Mouse (Mus musculus): ENCODE measurements around the gene Spata31d1a. TPM values are rescaled to one million over a fixed set of nuclear protein-coding genes. Genes with fewer than 3 reads are reported as not detected.
"Not testable (repeated sequence)": the region's sequence is repeated elsewhere in the genome, so short reads cannot be mapped to it uniquely, and the experiment has no call there.

The Spata31d1a gene
- polyA plus RNA-seq, 1 experiment from 2014 or later = not detected

- ATAC-seq (replicated peaks; ENCODE audit: low FRiP score, low read depth) (peak; percentile 86), DNase-seq (ENCODE audit: low spot score) (peak; percentile 94)
- peak; percentile 97 for TF ChIP-seq CTCF (IDR thresholded peaks at IDR 0.05; ENCODE audit: low read depth)
- Histone ChIP-seq H3K4me1 (replicated peaks; ENCODE audit: insufficient read depth, low read length) (peaks cover 5% of the 10 kb centered on the region; the same call in 1 of the 2 replicates), H3K27me3 (ENCODE audit: insufficient read depth, low read length) (no peaks in the 10 kb centered on the region), H3K9ac (ENCODE audit: low read depth, low read length) (no peak overlapping the region), H3K36me3 (ENCODE audit: insufficient read depth, low read length) (no peaks in the 10 kb centered on the region), H3K27ac (no peak overlapping the region), H3K4me3 (replicated peaks; ENCODE audit: low read depth, low read length) (no peak overlapping the region), H3K4me2 (ENCODE audit: low read length) (no peak overlapping the region), H3K9me3 (replicated peaks; ENCODE audit: low read length) (no peaks in the 10 kb centered on the region)
- 24% methylated on average over 7 of the region's 7 CpGs for WGBS
These were observed 18.4 kb upstream of the Spata31d1a start for GRCm38 (mm10) chr13:59728378-59729093.

- H3K4me3 ChIP-seq (replicated peaks; ENCODE audit: low read depth, low read length) = no peak overlapping the region
These were observed 16.2 kb upstream of the Spata31d1a start for GRCm38 (mm10) chr13:59726139-59726867.

GRCm38 (mm10) chr13:59722089-59722488 lies 12.0 kb upstream of the Spata31d1a start:
- not testable (repeated sequence) for H3K36me3 ChIP-seq (ENCODE audit: insufficient read depth, low read length); H3K4me2 ChIP-seq (ENCODE audit: low read length); H3K9ac ChIP-seq (ENCODE audit: low read depth, low read length); H3K27ac ChIP-seq; H3K27me3 ChIP-seq (ENCODE audit: insufficient read depth, low read length); DNase-seq (ENCODE audit: low spot score); H3K4me3 ChIP-seq (replicated peaks; ENCODE audit: low read depth, low read length); ATAC-seq (replicated peaks; ENCODE audit: low FRiP score, low read depth); H3K9me3 ChIP-seq (replicated peaks; ENCODE audit: low read length); H3K4me1 ChIP-seq (replicated peaks; ENCODE audit: insufficient read depth, low read length)
- WGBS = 92% methylated on average over 1 of the region's 1 CpGs

More at GRCm38 (mm10) chr13:59726139-59726867, 16.2 kb upstream of the Spata31d1a start:
- Histone ChIP-seq H3K4me2 (ENCODE audit: low read length) (peak overlapping the region; percentile 34), H3K4me1 (replicated peaks; ENCODE audit: insufficient read depth, low read length) (peaks cover 5% of the 10 kb centered on the region; the same call in 1 of the 2 replicates), H3K27me3 (ENCODE audit: insufficient read depth, low read length) (no peaks in the 10 kb centered on the region), H3K27ac (no peak overlapping the region), H3K36me3 (ENCODE audit: insufficient read depth, low read length) (no peaks in the 10 kb centered on the region), H3K9me3 (replicated peaks; ENCODE audit: low read length) (no peaks in the 10 kb centered on the region), H3K9ac (ENCODE audit: low read depth, low read length) (no peak overlapping the region)
- ATAC-seq (replicated peaks; ENCODE audit: low FRiP score, low read depth) (no peak), DNase-seq (ENCODE audit: low spot score) (no peak)
- WGBS = 33% methylated on average over 29 of the region's 29 CpGs
- no peak for TF ChIP-seq CTCF (IDR thresholded peaks at IDR 0.05; ENCODE audit: low read depth)

GRCm38 (mm10) chr13:59719475-59719874 lies 9.3 kb upstream of the Spata31d1a start:
- H3K9me3 ChIP-seq (replicated peaks; ENCODE audit: low read length) = no peaks in the 10 kb centered on the region
- H3K4me3 ChIP-seq (replicated peaks; ENCODE audit: low read depth, low read length) = no peak overlapping the region
- no peak for ATAC-seq (replicated peaks; ENCODE audit: low FRiP score, low read depth)
- no peaks in the 10 kb centered on the region for H3K27me3 ChIP-seq (ENCODE audit: insufficient read depth, low read length)
- H3K9ac ChIP-seq (ENCODE audit: low read depth, low read length) = no peak overlapping the region
- WGBS = 76% methylated on average over 1 of the region's 1 CpGs
- 0 out of 2 replicates have a peak overlapping the region, but pooled peaks have one; percentile 5 for H3K4me2 ChIP-seq (ENCODE audit: low read length)
- no peaks in the 10 kb centered on the region for H3K4me1 ChIP-seq (replicated peaks; ENCODE audit: insufficient read depth, low read length)
- TF ChIP-seq CTCF (IDR thresholded peaks at IDR 0.05; ENCODE audit: low read depth) = no peak
- no peak for DNase-seq (ENCODE audit: low spot score)
- no peak overlapping the region for H3K27ac ChIP-seq
- H3K36me3 ChIP-seq (ENCODE audit: insufficient read depth, low read length) = no peaks in the 10 kb centered on the region

GRCm38 (mm10) chr13:59718857-59719440 lies 8.8 kb upstream of the Spata31d1a start:
- DNase-seq (ENCODE audit: low spot score) = peak; percentile 42
- not testable (repeated sequence) for H3K36me3 ChIP-seq (ENCODE audit: insufficient read depth, low read length); H3K4me1 ChIP-seq (replicated peaks; ENCODE audit: insufficient read depth, low read length); ATAC-seq (replicated peaks; ENCODE audit: low FRiP score, low read depth); H3K9ac ChIP-seq (ENCODE audit: low read depth, low read length); H3K4me3 ChIP-seq (replicated peaks; ENCODE audit: low read depth, low read length); H3K27me3 ChIP-seq (ENCODE audit: insufficient read depth, low read length); H3K9me3 ChIP-seq (replicated peaks; ENCODE audit: low read length); H3K27ac ChIP-seq
- 0 out of 2 replicates have a peak overlapping the region, but pooled peaks have one; percentile 5 for H3K4me2 ChIP-seq (ENCODE audit: low read length)
- 29% methylated on average over 6 of the region's 6 CpGs for WGBS

- H3K27ac ChIP-seq = no peak overlapping the region
- H3K4me2 ChIP-seq (ENCODE audit: low read length) = no peak overlapping the region
- DNase-seq (ENCODE audit: low spot score) (no peak), ATAC-seq (replicated peaks; ENCODE audit: low FRiP score, low read depth) (no peak)
- no peaks in the 10 kb centered on the region for H3K4me1 ChIP-seq (replicated peaks; ENCODE audit: insufficient read depth, low read length)
- no peaks in the 10 kb centered on the region for H3K36me3 ChIP-seq (ENCODE audit: insufficient read depth, low read length)
- no peak overlapping the region for H3K9ac ChIP-seq (ENCODE audit: low read depth, low read length)
- H3K27me3 ChIP-seq (ENCODE audit: insufficient read depth, low read length) = no peaks in the 10 kb centered on the region
- 44% methylated on average over 3 of the region's 3 CpGs for whole genome bisulfite sequencing
- H3K9me3 ChIP-seq (replicated peaks; ENCODE audit: low read length) = no peaks in the 10 kb centered on the region
- H3K4me3 ChIP-seq (replicated peaks; ENCODE audit: low read depth, low read length) = no peak overlapping the region
- TF ChIP-seq CTCF (IDR thresholded peaks at IDR 0.05; ENCODE audit: low read depth) = no peak
These were observed 3.6 kb upstream of the Spata31d1a start for GRCm38 (mm10) chr13:59713710-59714109.

- not testable (repeated sequence) for H3K4me1 ChIP-seq (replicated peaks; ENCODE audit: insufficient read depth, low read length); H3K4me2 ChIP-seq (ENCODE audit: low read length); H3K27ac ChIP-seq; DNase-seq (ENCODE audit: low spot score); ATAC-seq (replicated peaks; ENCODE audit: low FRiP score, low read depth); H3K27me3 ChIP-seq (ENCODE audit: insufficient read depth, low read length); H3K9ac ChIP-seq (ENCODE audit: low read depth, low read length); H3K9me3 ChIP-seq (replicated peaks; ENCODE audit: low read length); H3K36me3 ChIP-seq (ENCODE audit: insufficient read depth, low read length); H3K4me3 ChIP-seq (replicated peaks; ENCODE audit: low read depth, low read length)
- 67% methylated on average over 3 of the region's 3 CpGs for WGBS
These were observed 1.9 kb upstream of the Spata31d1a start, which contains the start of gene Spata31d1b for GRCm38 (mm10) chr13:59711984-59712383. Gene Spata31d1b (plus strand): TSS chr13:59712284.

Data from kidney, postnatal 0 days (tissue).